ENCODE assay signal across 15 mouse cellular contexts in genomic region chr19:21883922-21884321, GRCm38 (mm10).
DNase-seq lines count a peak whose midpoint lies in the region; ATAC-seq lines count a peak whose summit lies in the region.
"Had no signal": no experiment of that assay in that cellular context is flagged by ENCODE, and none has a peak within 500 bp of the region (broad histone marks: within the 10 kb centered on the region; RNA-seq: fewer than 3 reads in every experiment).

No protein-coding gene starts in this region.

- no peak overlapping the region for H3K9ac ChIP-seq in heart, embryonic 11.5 days (ENCODE audit: low read depth, low read length)
- H3K9ac ChIP-seq in lung, embryonic 15.5 days: no peak overlapping the region
- no peak overlapping the region for H3K9ac ChIP-seq in forebrain, embryonic 14.5 days (ENCODE audit: low read length)
- H3K9ac ChIP-seq in hindbrain, embryonic 16.5 days (ENCODE audit: low read depth, low read length): no peak overlapping the region
- H3K9ac ChIP-seq: liver, embryonic 14.5 days had no signal

- 72% methylated on average over 2 of the region's 2 CpGs for WGBS in heart, embryonic 11.5 days (ENCODE audit: insufficient replicate concordance)
- WGBS in lung, embryonic 15.5 days: 63% methylated on average over 2 of the region's 2 CpGs
- 34% methylated on average over 2 of the region's 2 CpGs for WGBS in forebrain, embryonic 14.5 days
- 75% methylated on average over 2 of the region's 2 CpGs for WGBS in hindbrain, embryonic 16.5 days

- no peaks in the 10 kb centered on the region for H3K36me3 ChIP-seq in heart, embryonic 11.5 days (ENCODE audit: control insufficient read depth, insufficient read depth, low read length)
- H3K36me3 ChIP-seq in lung, embryonic 15.5 days: no peaks in the 10 kb centered on the region
- H3K36me3 ChIP-seq in forebrain, embryonic 14.5 days (ENCODE audit: control insufficient read depth, insufficient read depth, low read length): no peaks in the 10 kb centered on the region
- H3K36me3 ChIP-seq in hindbrain, embryonic 16.5 days (ENCODE audit: control insufficient read depth, insufficient read depth, low read length): no peaks in the 10 kb centered on the region

- peaks cover 16% of the 10 kb centered on the region for H3K4me1 ChIP-seq in heart, embryonic 11.5 days (ENCODE audit: control insufficient read depth, insufficient read depth, low read length)
- peaks cover 16% of the 10 kb centered on the region for H3K4me1 ChIP-seq in lung, embryonic 15.5 days
- peaks cover 7% of the 10 kb centered on the region; the same call in 1 of the 2 replicates for H3K4me1 ChIP-seq in forebrain, embryonic 14.5 days (ENCODE audit: control insufficient read depth, insufficient read depth, low read length)
- H3K4me1 ChIP-seq in hindbrain, embryonic 16.5 days (ENCODE audit: control insufficient read depth, insufficient read depth, low read depth, low read length): 0 out of 2 replicates have a peak, but pooled peaks cover 3% of the 10 kb centered on the region

- H3K4me3 ChIP-seq in heart, embryonic 11.5 days (ENCODE audit: low read depth, low read length): no peak overlapping the region
- H3K4me3 ChIP-seq in lung, embryonic 15.5 days: no peak overlapping the region
- no peak overlapping the region for H3K4me3 ChIP-seq in forebrain, embryonic 14.5 days (ENCODE audit: low read depth, low read length)
- H3K4me3 ChIP-seq in hindbrain, embryonic 16.5 days (ENCODE audit: low read length): no peak overlapping the region
- H3K4me3 ChIP-seq: myocyte had no signal

- H3K27ac ChIP-seq in heart, embryonic 11.5 days (ENCODE audit: low read depth, low read length): peak overlapping the region; percentile 46; the same call in 1 of the 2 replicates
- H3K27ac ChIP-seq in lung, embryonic 15.5 days: no peak overlapping the region
- no peak overlapping the region for H3K27ac ChIP-seq in forebrain, embryonic 14.5 days (ENCODE audit: low read depth, low read length)
- no peak overlapping the region for H3K27ac ChIP-seq in hindbrain, embryonic 16.5 days (ENCODE audit: low read depth, low read length)
- H3K27ac ChIP-seq: liver, embryonic 14.5 days; macrophage had no signal

- H3K9me3 ChIP-seq in heart, embryonic 11.5 days (replicated peaks; ENCODE audit: control insufficient read depth, low read length): no peaks in the 10 kb centered on the region
- H3K9me3 ChIP-seq in lung, embryonic 15.5 days: no peaks in the 10 kb centered on the region
- H3K9me3 ChIP-seq in forebrain, embryonic 14.5 days (replicated peaks; ENCODE audit: control insufficient read depth, low read length): no peaks in the 10 kb centered on the region
- no peaks in the 10 kb centered on the region for H3K9me3 ChIP-seq in hindbrain, embryonic 16.5 days (ENCODE audit: control insufficient read depth, low read length)

- DNase-seq in heart, postnatal 4 days: no peak
- no peak for DNase-seq in lung, postnatal 14 days
- DNase-seq in forebrain, embryonic 14.5 days (ENCODE audit: low spot score): peak; percentile 35
- no peak for DNase-seq in ovary, adult 18-20 months (ENCODE audit: low spot score)
- no peak for DNase-seq in adrenal gland, postnatal 25 days
- DNase-seq: embryo, embryonic 11 days; gastrocnemius, postnatal 14 days; kidney, adult 11 months; spleen, adult 18-20 months had no signal

- no peak overlapping the region for H3K4me2 ChIP-seq in heart, embryonic 11.5 days
- H3K4me2 ChIP-seq in lung, embryonic 15.5 days: no peak overlapping the region
- no peak overlapping the region for H3K4me2 ChIP-seq in forebrain, embryonic 14.5 days (ENCODE audit: low read length)
- H3K4me2 ChIP-seq in hindbrain, embryonic 16.5 days (ENCODE audit: low read length): no peak overlapping the region

- H3K27me3 ChIP-seq in heart, embryonic 11.5 days (ENCODE audit: control insufficient read depth, insufficient read depth, low read length): no peaks in the 10 kb centered on the region
- no peaks in the 10 kb centered on the region for H3K27me3 ChIP-seq in lung, embryonic 15.5 days
- no peaks in the 10 kb centered on the region for H3K27me3 ChIP-seq in forebrain, embryonic 14.5 days (replicated peaks; ENCODE audit: control insufficient read depth, insufficient read depth, low read length)
- H3K27me3 ChIP-seq in hindbrain, embryonic 16.5 days (replicated peaks; ENCODE audit: control insufficient read depth, insufficient read depth, low read length): no peaks in the 10 kb centered on the region

- no peak for ATAC-seq in heart, embryonic 11.5 days (replicated peaks; ENCODE audit: insufficient number of reproducible peaks, low FRiP score, low TSS enrichment)
- ATAC-seq in lung, embryonic 15.5 days (ENCODE audit: borderline replicate concordance, extremely low read depth, low FRiP score, low TSS enrichment): 0 out of 2 replicates have a peak, but pooled peaks have one; percentile 9
- peak; percentile 80 for ATAC-seq in forebrain, embryonic 14.5 days
- ATAC-seq in hindbrain, embryonic 16.5 days: peak; percentile 48
